Mouse (Mus musculus) kidney, postnatal 25 days (tissue): ENCODE measurements at regions not wholly inside any gene's neighbourhood (a gene's known extent, or its start where the extent isn't known, plus 50 kb on each side); places are given as distances from the start of the nearest gene placed in this dataset.

ENCODE experiments used
- DNase-seq, 2 experiments: peaks; one replicate each; pipeline ENCODE4 v3.0.0; 2021; ENCODE audit warnings: mixed read lengths in 2 of 2

- no peak for DNase-seq
These were observed 152.7 kb downstream of the Amy2a5 start for GRCm38 (mm10) chr3:113105979-113106378.

- DNase-seq, result peak in 1 of 2 experiments; percentile 23
These were observed 167.8 kb downstream of the Amy2a5 start for GRCm38 (mm10) chr3:113090850-113091249.

DNA sequence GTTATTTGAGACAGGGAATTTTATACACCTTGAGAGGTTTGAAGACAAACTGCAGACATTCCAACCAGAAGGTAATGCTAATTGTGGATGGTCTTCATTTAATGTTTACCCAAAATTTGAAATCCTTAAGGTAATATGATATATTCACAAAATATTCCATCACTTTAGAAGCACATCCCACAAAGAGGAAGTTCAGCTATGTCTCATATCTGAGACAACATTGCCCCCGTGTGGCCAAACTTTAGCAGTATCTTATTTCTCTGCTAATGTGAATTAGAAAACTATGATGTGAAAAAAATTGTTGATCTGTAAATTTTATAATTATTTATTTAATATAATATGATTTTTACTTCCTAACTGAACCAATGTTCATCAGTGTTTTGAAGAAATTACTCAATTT lies 177.9 kb downstream of the Amy2a5 start:
- DNase-seq, result peak in 1 of 2 experiments; percentile 40
